Mouse (Mus musculus) limb, embryonic 14.5 days (tissue): ENCODE results near the gene Kat6b. TPM values are rescaled to one million over a fixed set of nuclear protein-coding genes. Genes with fewer than 3 reads are reported as not detected.

ENCODE experiments used
- ATAC-seq: fragments of 200-750 bp; cut with Nextera tagmentation; 2 replicates; pipeline ENCODE4 v1.8.0; 2017; ENCODE audit warnings: low read depth, moderate number of reproducible peaks, moderate TSS enrichment; ENCODE audit not compliant: low FRiP score
- DNase-seq: peaks from one replicate; pipeline ENCODE4 v3.0.0-alpha.2; 2015; ENCODE audit warnings: low spot score
- H3K27ac ChIP-seq: fragments of 300-500 bp; sonication (generic); replicated peaks from 2 replicates; pipeline ENCODE4 v1.5.1; 2014; ENCODE audit warnings: low read depth, mild to moderate bottlenecking, low read length, moderate library complexity, mixed read lengths
- H3K27me3 ChIP-seq: fragments of 300-500 bp; sonication (generic); 2 replicates; pipeline ENCODE4 v1.6.1; 2014; ENCODE audit warnings: low read length, mixed read lengths; ENCODE audit not compliant: control insufficient read depth, insufficient read depth
- H3K36me3 ChIP-seq: fragments of 300-500 bp; sonication (generic); 2 replicates; pipeline ENCODE4 v1.6.1; 2014; ENCODE audit warnings: mild to moderate bottlenecking, low read length, moderate library complexity, mixed read lengths; ENCODE audit not compliant: control insufficient read depth, insufficient read depth
- H3K4me1 ChIP-seq: fragments of 300-500 bp; sonication (generic); 2 replicates; pipeline ENCODE4 v1.6.1; 2014; ENCODE audit warnings: antibody characterized with exemption, low read length, mixed read lengths; ENCODE audit not compliant: control insufficient read depth, insufficient read depth
- H3K4me2 ChIP-seq: fragments of 300-500 bp; sonication (generic); replicated peaks from 2 replicates; pipeline ENCODE4 v1.6.1; 2014; ENCODE audit warnings: low read depth, mild to moderate bottlenecking, low read length, moderate library complexity; ENCODE audit not compliant: severe bottlenecking
- H3K4me3 ChIP-seq: fragments of 300-500 bp; sonication (generic); replicated peaks from 2 replicates; pipeline ENCODE4 v1.5.1; 2014; ENCODE audit warnings: low read length
- H3K9ac ChIP-seq: fragments of 300-500 bp; sonication (generic); 2 replicates; pipeline ENCODE4 v1.6.1; 2014; ENCODE audit warnings: mild to moderate bottlenecking, low read depth, low read length, moderate library complexity; ENCODE audit not compliant: severe bottlenecking
- H3K9me3 ChIP-seq: fragments of 300-500 bp; sonication (generic); 2 replicates; pipeline ENCODE4 v1.6.1; 2016; ENCODE audit warnings: low read length; ENCODE audit not compliant: control insufficient read depth
- POLR2A ChIP-seq: fragments of 200-500 bp; IDR thresholded peaks from 2 replicates; pipeline ENCODE4 v1.8.0; 2012; ENCODE audit warnings: inconsistent platforms, mild to moderate bottlenecking, moderate library complexity, borderline replicate concordance; ENCODE audit not compliant: insufficient read depth, insufficient read length; ENCODE audit errors: extremely low read depth
- WGBS: fragments of 180-500 bp; shearing (Covaris S2); extraction: QIAGEN DNeasy Blood & Tissue Kit; methylation state at CpG from one replicate; pipeline ENCODE4 v1.1.7; 2014; 5-methylcytosine and 5-hydroxymethylcytosine counted together
- polyA plus RNA-seq, 2 experiments: library from polyadenylated mRNA; depleted of rRNA in 1 of 2; stranded (reverse) in 1 of 2; unstranded in 1 of 2; fragments of >200 nt; fragmentation: Nextera tagmentation in 1 of 2; extraction: Ambion mirVana in 1 of 2; gene quantifications; 2 replicates each; pipeline versions ENCODE4 v1.2.1 to v1.2.3; 2012 to 2014

The Kat6b gene
- polyA plus RNA-seq, 2 experiments = 26.0 to 35.5 TPM

GRCm38 (mm10) chr14:21523234-21523633, 42.0 kb downstream of the Kat6b start:
- WGBS = 29% methylated on average over 9 of the region's 9 CpGs
- DNase-seq = no peak
- no peak for ATAC-seq
- no peak for TF ChIP-seq POLR2A
- Histone ChIP-seq H3K36me3 (peaks cover 21% of the 10 kb centered on the region), H3K4me1 (peaks cover 50% of the 10 kb centered on the region), H3K9me3 (no peaks in the 10 kb centered on the region), H3K27ac (no peak overlapping the region), H3K4me2 (no peak overlapping the region), H3K9ac (no peak overlapping the region), H3K27me3 (no peaks in the 10 kb centered on the region), H3K4me3 (no peak overlapping the region)

- H3K27me3 ChIP-seq = no peaks in the 10 kb centered on the region
- 0 out of 2 replicates have a peak overlapping the region, but pooled peaks have one; percentile 15 for H3K27ac ChIP-seq
- H3K4me1 ChIP-seq = peaks cover 54% of the 10 kb centered on the region
- 21% methylated on average over 3 of the region's 3 CpGs for WGBS
- no peak overlapping the region for H3K4me3 ChIP-seq
- no peak overlapping the region for H3K4me2 ChIP-seq
- no peak for ATAC-seq
- TF ChIP-seq POLR2A = no peak
- H3K9me3 ChIP-seq = no peaks in the 10 kb centered on the region
- peaks cover 18% of the 10 kb centered on the region for H3K36me3 ChIP-seq
- no peak overlapping the region for H3K9ac ChIP-seq
- peak; percentile 56 for DNase-seq
These were observed 42.7 kb downstream of the Kat6b start for GRCm38 (mm10) chr14:21523851-21524441.

GRCm38 (mm10) chr14:21525674-21526073, 44.4 kb downstream of the Kat6b start:
- no peaks in the 10 kb centered on the region for H3K27me3 ChIP-seq
- H3K4me2 ChIP-seq = no peak overlapping the region
- H3K27ac ChIP-seq = no peak overlapping the region
- H3K4me3 ChIP-seq = no peak overlapping the region
- WGBS = 66% methylated on average over 4 of the region's 4 CpGs
- H3K36me3 ChIP-seq = 0 out of 2 replicates have a peak, but pooled peaks cover 6% of the 10 kb centered on the region
- peaks cover 46% of the 10 kb centered on the region for H3K4me1 ChIP-seq
- H3K9me3 ChIP-seq = no peaks in the 10 kb centered on the region
- ATAC-seq = no peak
- H3K9ac ChIP-seq = no peak overlapping the region
- no peak for DNase-seq
- TF ChIP-seq POLR2A = no peak

- H3K9me3 ChIP-seq = no peaks in the 10 kb centered on the region
- H3K4me3 ChIP-seq = no peak overlapping the region
- ATAC-seq (no peak), DNase-seq (no peak)
- 65% methylated on average over 4 of the region's 4 CpGs for WGBS
- peaks cover 12% of the 10 kb centered on the region for H3K36me3 ChIP-seq
- H3K27ac ChIP-seq = no peak overlapping the region
- no peak for TF ChIP-seq POLR2A
- H3K4me1 ChIP-seq = peaks cover 12% of the 10 kb centered on the region; the same call in 1 of the 2 replicates
- no peaks in the 10 kb centered on the region for H3K27me3 ChIP-seq
- no peak overlapping the region for H3K4me2 ChIP-seq
- H3K9ac ChIP-seq = no peak overlapping the region
These were observed 52.3 kb downstream of the Kat6b start for GRCm38 (mm10) chr14:21533566-21533965.

- H3K9ac ChIP-seq = no peak overlapping the region
- H3K4me2 ChIP-seq = no peak overlapping the region
- no peak overlapping the region for H3K4me3 ChIP-seq
- H3K36me3 ChIP-seq = peaks cover 12% of the 10 kb centered on the region
- WGBS = 72% methylated on average over 2 of the region's 2 CpGs
- ATAC-seq (no peak), DNase-seq (no peak)
- no peak overlapping the region for H3K27ac ChIP-seq
- H3K27me3 ChIP-seq = no peaks in the 10 kb centered on the region
- H3K9me3 ChIP-seq = no peaks in the 10 kb centered on the region
- TF ChIP-seq POLR2A = no peak
- H3K4me1 ChIP-seq = peaks cover 10% of the 10 kb centered on the region; the same call in 1 of the 2 replicates
These were observed 52.8 kb downstream of the Kat6b start for GRCm38 (mm10) chr14:21534066-21534465.
